ENCODE assay signal across 35 mouse cellular contexts in the genomic region with DNA sequence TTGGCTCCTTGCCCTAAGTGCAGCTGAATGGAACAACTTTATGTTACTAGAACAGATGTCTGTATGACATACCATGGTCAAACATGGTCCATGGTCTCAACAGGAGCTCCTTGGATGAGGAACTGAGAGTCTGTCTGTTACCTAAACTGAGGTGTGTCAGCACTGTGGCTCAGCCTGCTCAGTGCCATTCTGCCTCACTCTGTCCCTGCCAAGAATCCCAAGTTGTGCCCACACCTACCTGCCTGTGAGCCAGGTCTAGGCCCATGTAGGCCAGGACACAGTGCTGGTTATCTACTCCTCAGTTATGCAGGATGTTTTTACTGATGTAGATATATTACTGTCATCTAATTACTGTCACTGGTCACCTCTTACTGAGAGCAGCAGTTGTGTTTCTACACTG. TPM values are rescaled to one million over a fixed set of nuclear protein-coding genes. Genes with fewer than 3 reads are reported as not detected.
"Had no signal": no experiment of that assay in that cellular context is flagged by ENCODE, and none has a peak within 500 bp of the region (broad histone marks: within the 10 kb centered on the region; RNA-seq: fewer than 3 reads in every experiment).

No protein-coding gene starts in this region.

- H3K4me2 ChIP-seq: heart, embryonic 12.5 days; hindbrain, embryonic 12.5 days; hindbrain, embryonic 14.5 days; intestine, embryonic 15.5 days; limb, embryonic 12.5 days; liver, embryonic 13.5 days; liver, embryonic 15.5 days had no signal

- ATAC-seq: hindbrain, embryonic 16.5 days; inflammation-experienced regulatory T-cells, adult 6 months; intestine, embryonic 15.5 days; intestine, postnatal 0 days had no signal

- H3K36me3 ChIP-seq: heart, embryonic 12.5 days; hindbrain, embryonic 10.5 days; hindbrain, embryonic 12.5 days; intestine, embryonic 15.5 days; limb, embryonic 10.5 days; limb, embryonic 12.5 days; liver, embryonic 13.5 days; liver, embryonic 15.5 days had no signal

- H3K27me3 ChIP-seq: heart, embryonic 12.5 days; hindbrain, embryonic 12.5 days; intestine, embryonic 15.5 days; limb, embryonic 12.5 days; liver, embryonic 13.5 days; liver, embryonic 15.5 days had no signal

- H3K9ac ChIP-seq: heart, embryonic 12.5 days; hindbrain, embryonic 12.5 days; hindbrain, embryonic 14.5 days; intestine, embryonic 15.5 days; limb, embryonic 12.5 days; liver, embryonic 13.5 days; liver, embryonic 15.5 days had no signal

- H3K9me3 ChIP-seq: heart, embryonic 12.5 days; hindbrain, embryonic 10.5 days; hindbrain, embryonic 12.5 days; intestine, embryonic 15.5 days; limb, embryonic 10.5 days; limb, embryonic 12.5 days; liver, embryonic 13.5 days; liver, embryonic 15.5 days had no signal

- H3K4me3 ChIP-seq: gastrocnemius, adult 2 months; heart, embryonic 12.5 days; hindbrain, embryonic 10.5 days; hindbrain, embryonic 12.5 days; intestine, embryonic 15.5 days; layer of hippocampus, adult 2 months; left cerebral cortex, adult 2 months; limb, embryonic 10.5 days; limb, embryonic 12.5 days; liver, embryonic 13.5 days; liver, embryonic 15.5 days had no signal

- H3K4me1 ChIP-seq: hindbrain, embryonic 10.5 days; hindbrain, embryonic 12.5 days; intestine, embryonic 15.5 days; limb, embryonic 10.5 days; limb, embryonic 12.5 days; liver, embryonic 13.5 days; liver, embryonic 15.5 days had no signal

- H3K27ac ChIP-seq: gastrocnemius, adult 2 months; hindbrain, embryonic 10.5 days; hindbrain, embryonic 12.5 days; hindbrain, embryonic 14.5 days; intestine, embryonic 15.5 days; layer of hippocampus, adult 2 months; left cerebral cortex, adult 2 months; limb, embryonic 10.5 days; limb, embryonic 12.5 days; liver, embryonic 13.5 days; liver, embryonic 15.5 days had no signal

- DNase-seq: gastrocnemius, adult 2 months; gastrocnemius, postnatal 10 days; gastrocnemius, postnatal 25 days; heart, postnatal 10 days; heart, postnatal 4 days; kidney, adult 18-20 months; kidney, adult 8-10 months; kidney, postnatal 10 days; kidney, postnatal 25 days; kidney, postnatal 4 days; liver, embryonic 13.5 days had no signal

RNA-seq across cellular contexts. Expression of gene E330034G19Rik, which starts 2.3 kb away (rescaled TPM):
- total RNA-seq: gastrocnemius, adult 2 months; gastrocnemius, postnatal 10 days; gastrocnemius, postnatal 25 days; gastrocnemius, postnatal 4 days; granulocyte monocyte progenitor cell, adult 5-6 weeks; heart, postnatal 10 days; heart, postnatal 25 days; heart, postnatal 4 days; layer of hippocampus, adult 2 months; layer of hippocampus, postnatal 10 days; left cerebral cortex, adult 2 months; left cerebral cortex, postnatal 36 days; liver, adult 2 months had no signal
- polyA plus RNA-seq: heart, embryonic 14.5 days; heart, embryonic 16.5 days; hindbrain, embryonic 10.5 days; hindbrain, embryonic 12.5 days; hindbrain, embryonic 14.5 days; inflammation-experienced regulatory T-cells, adult 6 months; intestine, embryonic 15.5 days; intestine, postnatal 0 days; kidney, embryonic 14.5 days; kidney, embryonic 16.5 days; limb, embryonic 10.5 days; limb, embryonic 12.5 days; limb, embryonic 14.5 days; liver, adult 2 months; liver, embryonic 13.5 days; liver, embryonic 15.5 days had no signal

RNA-seq across cellular contexts. Expression of gene Dlg5, which starts 45.0 kb away (rescaled TPM):
- total RNA-seq: granulocyte monocyte progenitor cell, adult 5-6 weeks had no signal
